19 mouse cellular contexts compared by ENCODE assay signal in genomic region chr14:108209246-108209645, GRCm38 (mm10).
"Had no signal": no experiment of that assay in that cellular context is flagged by ENCODE, and none has a peak within 500 bp of the region (broad histone marks: within the 10 kb centered on the region; RNA-seq: fewer than 3 reads in every experiment).

No protein-coding gene starts in this region.

- H3K4me1 ChIP-seq: lung, embryonic 15.5 days; megakaryocyte, embryonic 14.5 days; midbrain, embryonic 10.5 days; midbrain, embryonic 12.5 days; neural tube, embryonic 12.5 days had no signal

- H3K4me3 ChIP-seq: lung, embryonic 15.5 days; megakaryocyte, embryonic 14.5 days; midbrain, embryonic 10.5 days; midbrain, embryonic 12.5 days; neural tube, embryonic 12.5 days had no signal

- H3K27me3 ChIP-seq: lung, embryonic 15.5 days; megakaryocyte, embryonic 14.5 days; midbrain, embryonic 12.5 days; neural tube, embryonic 12.5 days had no signal

- ATAC-seq: liver, postnatal 0 days; lung, postnatal 0 days; midbrain, embryonic 16.5 days had no signal

- H3K9me3 ChIP-seq: lung, embryonic 15.5 days; midbrain, embryonic 10.5 days; midbrain, embryonic 12.5 days; neural tube, embryonic 12.5 days had no signal

- DNase-seq: liver, postnatal 0 days; lung, adult 2 months; lung, postnatal 14 days; lung, postnatal 36 days; midbrain, embryonic 14.5 days; right cerebral cortex, postnatal 25 days; right cerebral cortex, postnatal 4 days; spleen, adult 18-20 months; thymus, adult 18-20 months; thymus, postnatal 14 days; thymus, postnatal 36 days had no signal

- H3K4me2 ChIP-seq: lung, embryonic 15.5 days; midbrain, embryonic 12.5 days; neural tube, embryonic 12.5 days had no signal

- H3K9ac ChIP-seq: liver, postnatal 0 days; lung, embryonic 15.5 days; midbrain, embryonic 12.5 days; neural tube, embryonic 12.5 days had no signal

- H3K36me3 ChIP-seq: lung, embryonic 15.5 days; midbrain, embryonic 10.5 days; midbrain, embryonic 12.5 days; neural tube, embryonic 12.5 days had no signal

- H3K27ac ChIP-seq: lung, embryonic 15.5 days; macrophage; midbrain, embryonic 10.5 days; midbrain, embryonic 12.5 days; neural tube, embryonic 12.5 days had no signal
